In the genomic region with DNA sequence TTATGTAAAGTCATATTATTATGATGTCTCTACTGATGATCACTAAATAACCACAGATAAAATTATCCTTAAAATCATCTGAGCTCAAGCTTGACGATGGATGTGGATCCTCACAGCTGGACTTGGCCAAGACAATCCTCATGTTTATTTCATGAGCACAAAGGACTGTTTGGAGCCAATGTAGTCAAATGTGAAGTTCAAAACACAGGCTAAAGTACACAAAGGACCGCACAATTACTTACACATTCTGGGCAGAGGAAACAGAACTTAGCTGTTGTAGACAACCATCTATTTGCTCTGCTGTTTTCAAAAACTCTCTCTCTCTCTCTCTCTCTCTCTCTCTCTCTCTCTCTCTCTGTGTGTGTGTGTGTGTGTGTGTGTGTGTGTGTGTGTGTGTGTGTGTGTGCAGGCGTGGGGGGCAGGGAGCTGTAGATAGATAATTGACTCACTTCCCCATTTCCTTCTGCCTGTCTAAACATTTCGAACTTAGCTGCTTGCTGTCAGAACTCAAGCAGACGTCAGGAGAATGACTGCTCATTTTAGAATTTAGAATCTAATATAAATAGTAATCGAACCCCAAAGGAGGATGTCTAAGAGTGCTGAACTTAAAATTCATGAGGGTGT, we compare ENCODE assay signal across 21 mouse cellular contexts. TPM values are rescaled to one million over a fixed set of nuclear protein-coding genes. Genes with fewer than 3 reads are reported as not detected.
DNase-seq lines count a peak whose midpoint lies in the region; ATAC-seq and TF ChIP-seq lines count a peak whose summit lies in the region.
"Had no signal": no experiment of that assay in that cellular context is flagged by ENCODE, and none has a peak within 500 bp of the region (broad histone marks: within the 10 kb centered on the region; RNA-seq: fewer than 3 reads in every experiment).

No protein-coding gene starts in this region.

- whole genome bisulfite sequencing in forebrain, postnatal 0 days, result 33% methylated on average over 6 of the region's 6 CpGs
- WGBS in forebrain, embryonic 11.5 days, result 67% methylated on average over 6 of the region's 6 CpGs
- 61% methylated on average over 6 of the region's 6 CpGs for WGBS in midbrain, embryonic 11.5 days
- 47% methylated on average over 5 of the region's 6 CpGs for WGBS in midbrain, embryonic 13.5 days
- WGBS in macrophage (ENCODE audit: missing documents), result 28% methylated on average over 5 of the region's 6 CpGs

- no peak for TF ChIP-seq CTCF in forebrain, postnatal 0 days (IDR thresholded peaks at IDR 0.05; ENCODE audit: low read depth)
- no peak for TF ChIP-seq CTCF in CH12.LX (conservative IDR thresholded peaks at IDR 0.05 in 1 of 2, IDR thresholded peaks at IDR 0.05 in 1 of 2; ENCODE audit: low read depth in 2 of 2, low read length in 2 of 2)

- H3K27ac ChIP-seq in forebrain, postnatal 0 days (ENCODE audit: low read depth, low read length), result no peak overlapping the region
- no peak overlapping the region for H3K27ac ChIP-seq in forebrain, embryonic 11.5 days (ENCODE audit: low read depth, low read length)
- H3K27ac ChIP-seq in midbrain, embryonic 11.5 days (ENCODE audit: low read depth, low read length), result no peak overlapping the region
- H3K27ac ChIP-seq in midbrain, embryonic 13.5 days, result no peak overlapping the region
- H3K27ac ChIP-seq in CH12.LX (ENCODE audit: insufficient read depth, low read depth), result no peak overlapping the region
- H3K27ac ChIP-seq in macrophage, result peak overlapping the region; percentile 57
- H3K27ac ChIP-seq: heart, embryonic 10.5 days; midbrain, embryonic 12.5 days; neural tube, embryonic 13.5 days had no signal

- dilution Hi-C loops in CH12.LX (cut with MboI; ENCODE audit: extremely low pct_ligation_motif_present, extremely low pct_unique_long_range_greater_than_20kb, low sequenced_read_pairs), result no loop called here

- TF ChIP-seq RAD21 in CH12.LX (IDR thresholded peaks at IDR 0.05; ENCODE audit: low read depth, low read length), result no peak

- no peak overlapping the region for H3K4me2 ChIP-seq in forebrain, postnatal 0 days (ENCODE audit: low read depth)
- H3K4me2 ChIP-seq in forebrain, embryonic 11.5 days (ENCODE audit: low read depth, low read length, severe bottlenecking), result no peak overlapping the region
- no peak overlapping the region for H3K4me2 ChIP-seq in midbrain, embryonic 11.5 days
- no peak overlapping the region for H3K4me2 ChIP-seq in midbrain, embryonic 13.5 days (replicated peaks)
- H3K4me2 ChIP-seq in CH12.LX (ENCODE audit: insufficient read depth, low read depth, poor library complexity, severe bottlenecking), result no peak overlapping the region
- H3K4me2 ChIP-seq: liver, embryonic 11.5 days; midbrain, embryonic 12.5 days; neural tube, embryonic 13.5 days had no signal

- H3K9me3 ChIP-seq in forebrain, postnatal 0 days (ENCODE audit: low read length), result no peaks in the 10 kb centered on the region
- no peaks in the 10 kb centered on the region for H3K9me3 ChIP-seq in forebrain, embryonic 11.5 days (ENCODE audit: control insufficient read depth, low read length)
- no peaks in the 10 kb centered on the region for H3K9me3 ChIP-seq in midbrain, embryonic 11.5 days (ENCODE audit: control insufficient read depth, low read length)
- H3K9me3 ChIP-seq in midbrain, embryonic 13.5 days, result no peaks in the 10 kb centered on the region
- no peaks in the 10 kb centered on the region for H3K9me3 ChIP-seq in CH12.LX (replicated peaks; ENCODE audit: low read length)
- H3K9me3 ChIP-seq: heart, embryonic 10.5 days; midbrain, embryonic 12.5 days; neural tube, embryonic 13.5 days had no signal

- no peak overlapping the region for H3K9ac ChIP-seq in forebrain, postnatal 0 days
- no peak overlapping the region for H3K9ac ChIP-seq in forebrain, embryonic 11.5 days (ENCODE audit: low read length)
- no peak overlapping the region for H3K9ac ChIP-seq in midbrain, embryonic 11.5 days (ENCODE audit: low read length)
- no peak overlapping the region for H3K9ac ChIP-seq in midbrain, embryonic 13.5 days (replicated peaks)
- no peak overlapping the region for H3K9ac ChIP-seq in CH12.LX (ENCODE audit: insufficient read depth, low read depth)
- H3K9ac ChIP-seq: midbrain, embryonic 12.5 days; neural tube, embryonic 13.5 days had no signal

- TF ChIP-seq EP300 in CH12.LX (IDR thresholded peaks at IDR 0.05; ENCODE audit: low read length), result peak; percentile 37; the same call in 1 of the 2 replicates

- no peaks in the 10 kb centered on the region for H3K4me1 ChIP-seq in forebrain, postnatal 0 days (ENCODE audit: insufficient read depth)
- no peaks in the 10 kb centered on the region for H3K4me1 ChIP-seq in forebrain, embryonic 11.5 days (replicated peaks; ENCODE audit: control insufficient read depth, insufficient read depth, low read length)
- no peaks in the 10 kb centered on the region for H3K4me1 ChIP-seq in midbrain, embryonic 11.5 days (ENCODE audit: control insufficient read depth, insufficient read depth, low read length)
- H3K4me1 ChIP-seq in midbrain, embryonic 13.5 days (replicated peaks), result peaks cover 8% of the 10 kb centered on the region; the same call in 1 of the 2 replicates
- peaks cover 0 to 11% of the 10 kb centered on the region in 2 experiments; a peak in 2 of 4 replicates for H3K4me1 ChIP-seq in CH12.LX (ENCODE audit: control insufficient read depth in 1 of 2, insufficient read depth in 2 of 2)
- H3K4me1 ChIP-seq: heart, embryonic 10.5 days; midbrain, embryonic 12.5 days; neural tube, embryonic 13.5 days had no signal

- H3K27me3 ChIP-seq in forebrain, postnatal 0 days (ENCODE audit: insufficient read depth, low read length), result no peaks in the 10 kb centered on the region
- no peaks in the 10 kb centered on the region for H3K27me3 ChIP-seq in forebrain, embryonic 11.5 days (ENCODE audit: control insufficient read depth, insufficient read depth, low read length)
- H3K27me3 ChIP-seq in midbrain, embryonic 11.5 days (ENCODE audit: control insufficient read depth, insufficient read depth, low read length), result no peaks in the 10 kb centered on the region
- no peaks in the 10 kb centered on the region for H3K27me3 ChIP-seq in midbrain, embryonic 13.5 days
- H3K27me3 ChIP-seq in CH12.LX (replicated peaks), result no peaks in the 10 kb centered on the region
- H3K27me3 ChIP-seq: midbrain, embryonic 12.5 days; neural tube, embryonic 13.5 days had no signal

- H3K4me3 ChIP-seq in forebrain, postnatal 0 days (ENCODE audit: low read depth, low read length), result no peak overlapping the region
- no peak overlapping the region for H3K4me3 ChIP-seq in forebrain, embryonic 11.5 days (ENCODE audit: low read depth, low read length)
- H3K4me3 ChIP-seq in midbrain, embryonic 11.5 days (ENCODE audit: low read depth, low read length), result no peak overlapping the region
- no peak overlapping the region for H3K4me3 ChIP-seq in midbrain, embryonic 13.5 days (replicated peaks)
- H3K4me3 ChIP-seq in CH12.LX (replicated peaks in 1 of 3; ENCODE audit: low read depth in 2 of 3, low read length in 2 of 3, poor library complexity in 1 of 3), result no peak overlapping the region
- no peak overlapping the region for H3K4me3 ChIP-seq in macrophage (ENCODE audit: inconsistent target)
- H3K4me3 ChIP-seq: erythroblast, embryonic 14.5 days; heart, embryonic 10.5 days; midbrain, embryonic 12.5 days; neural tube, embryonic 13.5 days had no signal

- no peak for TF ChIP-seq POLR2A in CH12.LX (IDR thresholded peaks at IDR 0.05; ENCODE audit: low read depth, low read length)

- H3K79me2 ChIP-seq in CH12.LX (replicated peaks; ENCODE audit: control insufficient read depth, extremely low read depth, insufficient read depth, poor library complexity, severe bottlenecking) (no peaks in the 10 kb centered on the region), macrophage (ENCODE audit: inconsistent target) (no peaks in the 10 kb centered on the region)

- peak; percentile 65 for ATAC-seq in forebrain, postnatal 0 days
- no peak for ATAC-seq in forebrain, embryonic 11.5 days (replicated peaks; ENCODE audit: low FRiP score)
- peak; percentile 42; the same call in 1 of the 2 replicates for ATAC-seq in midbrain, embryonic 11.5 days (ENCODE audit: low FRiP score)
- ATAC-seq in midbrain, embryonic 13.5 days, result no peak
- no peak for ATAC-seq in frontal cortex, adult (ENCODE audit: low TSS enrichment)
- ATAC-seq: CD4-positive, CD25-positive, alpha-beta regulatory T cell, adult 4 months; inflammation-experienced regulatory T-cells, adult 6 months had no signal

- DNase-seq in forebrain, postnatal 0 days, result peak; percentile 13
- no peak for DNase-seq in forebrain, embryonic 11.5 days (ENCODE audit: low spot score)
- DNase-seq in midbrain, embryonic 11.5 days (ENCODE audit: low spot score, missing footprints), result peak; percentile 35
- peak; percentile 49 for DNase-seq in CH12.LX (ENCODE audit: extremely low read depth)
- no peak for DNase-seq in thymus, postnatal 25 days
- DNase-seq: cerebellum, adult 2 months; embryo, embryonic 11 days; gastrocnemius, postnatal 14 days; kidney, postnatal 10 days; retina, postnatal 1 day; thymus, adult 18-20 months had no signal

- no peaks in the 10 kb centered on the region for H3K36me3 ChIP-seq in forebrain, postnatal 0 days (ENCODE audit: insufficient read depth)
- no peaks in the 10 kb centered on the region for H3K36me3 ChIP-seq in forebrain, embryonic 11.5 days (ENCODE audit: control insufficient read depth, insufficient read depth, low read length)
- no peaks in the 10 kb centered on the region for H3K36me3 ChIP-seq in midbrain, embryonic 11.5 days (ENCODE audit: control insufficient read depth, insufficient read depth, low read length)
- H3K36me3 ChIP-seq in midbrain, embryonic 13.5 days, result no peaks in the 10 kb centered on the region
- H3K36me3 ChIP-seq in CH12.LX (replicated peaks in 1 of 2; ENCODE audit: control insufficient read depth in 1 of 2, insufficient read depth in 1 of 2, low read length in 1 of 2), result no peaks in the 10 kb centered on the region
- H3K36me3 ChIP-seq in macrophage (ENCODE audit: inconsistent target), result no peaks in the 10 kb centered on the region
- H3K36me3 ChIP-seq: heart, embryonic 10.5 days; midbrain, embryonic 12.5 days; neural tube, embryonic 13.5 days had no signal

- in situ Hi-C loops in CH12.LX (cut with MboI; ENCODE audit: low pct_ligation_motif_present, low pct_unique_long_range_greater_than_20kb, low sequenced_read_pairs), result no loop called here

RNA-seq across cellular contexts. Expression of a gene that starts 52.7 kb away (rescaled TPM):
- 1.8 and 3.1 TPM in 2 replicates for total RNA-seq in forebrain, postnatal 0 days (2014; rRNA removed)
- polyA plus RNA-seq in forebrain, postnatal 0 days (2015; fragmentation: Nextera tagmentation; extraction: Ambion mirVana), result 1.4 and 2.8 TPM in 2 replicates
- polyA plus RNA-seq in forebrain, embryonic 11.5 days (2014; fragmentation: Nextera tagmentation; extraction: Ambion mirVana), result 0.91 and 1.3 TPM in 2 replicates
- 2.7 and 3.0 TPM in 2 replicates for polyA plus RNA-seq in midbrain, embryonic 11.5 days (2014; fragmentation: Nextera tagmentation; extraction: Ambion mirVana)
- 2.1 and 2.3 TPM in 2 replicates for polyA plus RNA-seq in midbrain, embryonic 13.5 days (2015; fragmentation: Nextera tagmentation; extraction: Ambion mirVana)
- total RNA-seq in CH12.LX (2012; rRNA removed) (0.08 TPM in 2 replicates), CH12.LX (2014; rRNA removed) (0.08 and 0.46 TPM in 2 replicates)
- polyA plus RNA-seq in CH12.LX (2012; ENCODE audit: insufficient read length, low read depth) (0.16 TPM in 1 of 2 replicates, not detected in the other), macrophage (2018) (0.16 to 0.21 TPM in 2 of 3 replicates, not detected in the other)
- total RNA-seq in macrophage (2018; cell fraction: chromatin; rRNA removed), result not detected
- total RNA-seq in macrophage (2018; cell fraction: cytosol; rRNA removed), result under 1 TPM in 10 of 26 experiments, not detected in 16; 0.03 to 0.12 (median 0.05) TPM
- not detected for total RNA-seq in macrophage (2018; cell fraction: nucleus; rRNA removed)
- polyA plus RNA-seq: CD4-positive, CD25-positive, alpha-beta regulatory T cell, adult 4 months; erythroblast, embryonic 14.5 days had no signal

Comparison
In these comparisons a context has a peak if more than half of its experiments do, and no peak if none do; other contexts are left out.
1. ATAC-seq: peak in forebrain, postnatal 0 days (single experiment) and midbrain, embryonic 11.5 days (single experiment); none in forebrain, embryonic 11.5 days (single experiment), midbrain, embryonic 13.5 days (single experiment) and frontal cortex, adult (single experiment).
2. DNase-seq: peak in forebrain, postnatal 0 days (single experiment), midbrain, embryonic 11.5 days (single experiment) and CH12.LX (single experiment); none in forebrain, embryonic 11.5 days (single experiment) and thymus, postnatal 25 days (single experiment).